Mouse (Mus musculus): ENCODE measurements around the gene Gtsf1l.

GRCm38 (mm10) chr2:163075234-163075633, 12.4 kb downstream of the Gtsf1l start:
- TF ChIP-seq CTCF (IDR thresholded peaks at IDR 0.05; ENCODE audit: low read depth, low read length) (no peak), POLR2A (IDR thresholded peaks at IDR 0.05; ENCODE audit: extremely low read depth, insufficient read depth, low read length) (no peak)
